Mouse (Mus musculus) A20 (cell line): ENCODE data around the gene Ankrd13b.

Source experiments
- DNase-seq: peaks from one replicate; pipeline ENCODE4 v3.0.0-alpha.2; 2011; ENCODE audit warnings: low read depth, low spot score

Ankrd13b gene

GRCm38 (mm10) chr11:77508068-77509021 lies 18.9 kb upstream of the Ankrd13b start:
- DNase-seq = peak; percentile 82

GRCm38 (mm10) chr11:77507426-77507825 lies 17.9 kb upstream of the Ankrd13b start:
- no peak for DNase-seq

- no peak for DNase-seq
Measured at GRCm38 (mm10) chr11:77506941-77507340, 17.5 kb upstream of the Ankrd13b start.

GRCm38 (mm10) chr11:77506273-77506672 lies 16.8 kb upstream of the Ankrd13b start:
- DNase-seq = no peak

GRCm38 (mm10) chr11:77505291-77505980 lies 16.0 kb upstream of the Ankrd13b start:
- DNase-seq = no peak

- DNase-seq = no peak
Measured at GRCm38 (mm10) chr11:77504377-77504776, 14.9 kb upstream of the Ankrd13b start.

GRCm38 (mm10) chr11:77503511-77503910 lies 14.0 kb upstream of the Ankrd13b start:
- DNase-seq = no peak

GRCm38 (mm10) chr11:77502481-77502880 lies 13.0 kb upstream of the Ankrd13b start:
- DNase-seq = no peak

- DNase-seq = no peak
Measured at GRCm38 (mm10) chr11:77501971-77502370, 12.5 kb upstream of the Ankrd13b start.

- peak; percentile 77 for DNase-seq
Measured at GRCm38 (mm10) chr11:77501392-77501791, 11.9 kb upstream of the Ankrd13b start.

GRCm38 (mm10) chr11:77500361-77501325 lies 11.2 kb upstream of the Ankrd13b start:
- DNase-seq = no peak

GRCm38 (mm10) chr11:77499354-77499753 lies 9.9 kb upstream of the Ankrd13b start:
- no peak for DNase-seq

GRCm38 (mm10) chr11:77498261-77499139 lies 9.0 kb upstream of the Ankrd13b start:
- no peak for DNase-seq

GRCm38 (mm10) chr11:77497851-77498250 lies 8.4 kb upstream of the Ankrd13b start:
- DNase-seq = no peak

- DNase-seq = peak; percentile 66
Measured at GRCm38 (mm10) chr11:77497341-77497756, 7.9 kb upstream of the Ankrd13b start.

GRCm38 (mm10) chr11:77495507-77495906 lies 6.0 kb upstream of the Ankrd13b start:
- no peak for DNase-seq

GRCm38 (mm10) chr11:77494782-77495181 lies 5.3 kb upstream of the Ankrd13b start:
- DNase-seq = no peak

GRCm38 (mm10) chr11:77494344-77494676 lies 4.8 kb upstream of the Ankrd13b start:
- no peak for DNase-seq

GRCm38 (mm10) chr11:77493512-77494343 lies 4.2 kb upstream of the Ankrd13b start, which contains the start of gene Git1:
TSS of gene Git1 (plus strand) at chr11:77493562.
- DNase-seq = peak; percentile 69

- peak; percentile 95 for DNase-seq
Measured at GRCm38 (mm10) chr11:77492911-77493332, 3.4 kb upstream of the Ankrd13b start.
